Mouse (Mus musculus): ENCODE data around the gene Vmn1r71.
"Not testable (repeated sequence)": the region's sequence is repeated elsewhere in the genome, so short reads cannot be mapped to it uniquely, and the experiment has no call there.

Vmn1r71 gene

GRCm38 (mm10) chr7:10754264-10754663, at the start of gene Vmn1r71:
Gene Vmn1r71, minus strand, starts transcription at chr7:10754364.
- DNase-seq (ENCODE audit: low read depth, low spot score), result no peak

- DNase-seq (ENCODE audit: low read depth, low spot score), result not testable (repeated sequence)
These were observed 3.4 kb upstream of the Vmn1r71 start for GRCm38 (mm10) chr7:10757551-10757950.
